Mouse (Mus musculus) monocyte, adult 2 months (primary cell): ENCODE results near the gene Clrn2.

Experiments used
- DNase-seq, 2 experiments: peaks; one replicate each; pipeline ENCODE4 v3.0.0; 2022; ENCODE audit warnings: low spot score in 2 of 2, low read depth in 1 of 2

Clrn2 gene

GRCm38 (mm10) chr5:45497564-45497963 lies 44.0 kb downstream of the Clrn2 start:
- no peak for DNase-seq

- no peak for DNase-seq
These were observed 56.5 kb downstream of the Clrn2 start for GRCm38 (mm10) chr5:45510071-45510470.

DNA sequence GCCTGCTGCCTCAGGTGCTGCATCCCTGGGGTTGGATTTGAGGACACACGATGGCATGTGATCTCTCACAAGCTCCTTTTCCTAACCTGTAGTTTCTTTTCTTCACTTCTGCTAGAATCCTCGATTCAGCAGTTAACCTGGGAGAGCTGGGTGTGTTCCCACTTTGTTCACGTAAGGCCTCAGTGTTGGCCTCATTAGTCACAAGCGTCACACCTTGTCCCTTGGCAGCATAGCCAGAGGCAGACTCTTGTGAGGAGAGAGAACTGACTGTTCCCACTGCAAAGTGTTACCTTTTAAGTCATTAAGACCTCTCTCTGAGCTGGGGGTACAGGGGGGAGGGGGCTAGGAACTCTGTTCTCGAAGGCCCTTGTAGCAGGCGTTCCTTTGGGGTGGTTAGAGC lies 59.4 kb downstream of the Clrn2 start:
- DNase-seq: no peak

- no peak for DNase-seq
These were observed 60.0 kb downstream of the Clrn2 start for GRCm38 (mm10) chr5:45513511-45513910.
